Mouse (Mus musculus): ENCODE results near the gene Notch1. TPM values are rescaled to one million over a fixed set of nuclear protein-coding genes. Genes with fewer than 3 reads are reported as not detected.

Gene Notch1
- polyA plus RNA-seq, 1 experiment from 2014 or later = 27.9 TPM

GRCm38 (mm10) chr2:26496451-26496850 is 20.0 kb downstream of the Notch1 start:
- H3K9me3 ChIP-seq = no peaks in the 10 kb centered on the region
- H3K36me3 ChIP-seq = no peaks in the 10 kb centered on the region
- 88% methylated on average over 3 of the region's 3 CpGs for WGBS
- H3K4me2 ChIP-seq (replicated peaks) = peak overlapping the region; percentile 76
- no peak overlapping the region for H3K9ac ChIP-seq (replicated peaks)
- peaks cover 99% of the 10 kb centered on the region for H3K4me1 ChIP-seq (replicated peaks)
- H3K27me3 ChIP-seq = no peaks in the 10 kb centered on the region
- ATAC-seq = no peak
- H3K27ac ChIP-seq = peak overlapping the region; percentile 57
- H3K4me3 ChIP-seq (replicated peaks) = no peak overlapping the region

GRCm38 (mm10) chr2:26495701-26496100 is 20.8 kb downstream of the Notch1 start:
- no peak overlapping the region for H3K9ac ChIP-seq (replicated peaks)
- no peaks in the 10 kb centered on the region for H3K9me3 ChIP-seq
- WGBS = 77% methylated on average over 2 of the region's 2 CpGs
- peaks cover 99% of the 10 kb centered on the region for H3K4me1 ChIP-seq (replicated peaks)
- no peak for ATAC-seq
- H3K4me3 ChIP-seq (replicated peaks) = no peak overlapping the region
- peak overlapping the region; percentile 57 for H3K27ac ChIP-seq
- H3K27me3 ChIP-seq = no peaks in the 10 kb centered on the region
- H3K36me3 ChIP-seq = no peaks in the 10 kb centered on the region
- no peak overlapping the region for H3K4me2 ChIP-seq (replicated peaks)

- peaks cover 100% of the 10 kb centered on the region for H3K4me1 ChIP-seq (replicated peaks)
- no peaks in the 10 kb centered on the region for H3K27me3 ChIP-seq
- no peak for ATAC-seq
- H3K9ac ChIP-seq (replicated peaks) = no peak overlapping the region
- H3K36me3 ChIP-seq = no peaks in the 10 kb centered on the region
- 89% methylated on average over 5 of the region's 5 CpGs for WGBS
- no peaks in the 10 kb centered on the region for H3K9me3 ChIP-seq
- H3K4me2 ChIP-seq (replicated peaks) = no peak overlapping the region
- H3K27ac ChIP-seq = peak overlapping the region; percentile 95; the same call in 1 of the 2 replicates
- no peak overlapping the region for H3K4me3 ChIP-seq (replicated peaks)
These were observed 21.5 kb downstream of the Notch1 start for GRCm38 (mm10) chr2:26494991-26495390.

- H3K9ac ChIP-seq (replicated peaks) = no peak overlapping the region
- H3K4me3 ChIP-seq (replicated peaks) = no peak overlapping the region
- WGBS = 70% methylated on average over 7 of the region's 7 CpGs
- H3K4me1 ChIP-seq (replicated peaks) = peaks cover 100% of the 10 kb centered on the region
- no peaks in the 10 kb centered on the region for H3K9me3 ChIP-seq
- H3K27me3 ChIP-seq = no peaks in the 10 kb centered on the region
- no peaks in the 10 kb centered on the region for H3K36me3 ChIP-seq
- no peak for ATAC-seq
- H3K27ac ChIP-seq = peak overlapping the region; percentile 95; the same call in 1 of the 2 replicates
- no peak overlapping the region for H3K4me2 ChIP-seq (replicated peaks)
These were observed 22.1 kb downstream of the Notch1 start for GRCm38 (mm10) chr2:26494396-26494795.

GRCm38 (mm10) chr2:26493021-26493781 is 23.3 kb downstream of the Notch1 start:
- Histone ChIP-seq H3K4me2 (replicated peaks) (peak overlapping the region; percentile 34), H3K27me3 (no peaks in the 10 kb centered on the region), H3K27ac (peak overlapping the region; percentile 95), H3K9ac (replicated peaks) (peak overlapping the region; percentile 33; the same call in 1 of the 2 replicates), H3K36me3 (no peaks in the 10 kb centered on the region), H3K4me1 (replicated peaks) (peaks cover 100% of the 10 kb centered on the region), H3K9me3 (no peaks in the 10 kb centered on the region), H3K4me3 (replicated peaks) (no peak overlapping the region; the same call in 1 of the 2 replicates)
- ATAC-seq = no peak
- WGBS = 38% methylated on average over 9 of the region's 9 CpGs

- Histone ChIP-seq H3K9ac (replicated peaks) (peak overlapping the region; percentile 54), H3K4me1 (replicated peaks) (peaks cover 100% of the 10 kb centered on the region), H3K27me3 (no peaks in the 10 kb centered on the region), H3K9me3 (no peaks in the 10 kb centered on the region), H3K27ac (peak overlapping the region; percentile 95), H3K4me2 (replicated peaks) (peak overlapping the region; percentile 30), H3K4me3 (replicated peaks) (no peak overlapping the region), H3K36me3 (no peaks in the 10 kb centered on the region)
- no peak for ATAC-seq
- 13% methylated on average over 4 of the region's 4 CpGs for WGBS
These were observed 25.6 kb downstream of the Notch1 start for GRCm38 (mm10) chr2:26490760-26491301.

GRCm38 (mm10) chr2:26488535-26489135 is 27.8 kb downstream of the Notch1 start:
- 0 out of 2 replicates have a peak, but pooled peaks cover 5% of the 10 kb centered on the region for H3K36me3 ChIP-seq
- peak overlapping the region; percentile 95 for H3K27ac ChIP-seq
- H3K9me3 ChIP-seq = no peaks in the 10 kb centered on the region
- peaks cover 100% of the 10 kb centered on the region for H3K4me1 ChIP-seq (replicated peaks)
- 54% methylated on average over 9 of the region's 9 CpGs for WGBS
- no peak for ATAC-seq
- 0 out of 2 replicates have a peak overlapping the region, but pooled peaks have one; percentile 45 for H3K9ac ChIP-seq (replicated peaks)
- peak overlapping the region; percentile 47 for H3K4me2 ChIP-seq (replicated peaks)
- 0 out of 2 replicates have a peak overlapping the region, but pooled peaks have one; percentile 5 for H3K4me3 ChIP-seq (replicated peaks)
- H3K27me3 ChIP-seq = no peaks in the 10 kb centered on the region

GRCm38 (mm10) chr2:26487322-26488021 is 29.0 kb downstream of the Notch1 start:
- WGBS = 5% methylated on average over 18 of the region's 18 CpGs
- H3K4me1 ChIP-seq (replicated peaks) = peaks cover 100% of the 10 kb centered on the region
- peak overlapping the region; percentile 42 for H3K9ac ChIP-seq (replicated peaks)
- peak overlapping the region; percentile 47 for H3K4me2 ChIP-seq (replicated peaks)
- no peak overlapping the region; the same call in 1 of the 2 replicates for H3K4me3 ChIP-seq (replicated peaks)
- ATAC-seq = peak; percentile 44
- peak overlapping the region; percentile 95 for H3K27ac ChIP-seq
- 0 out of 2 replicates have a peak, but pooled peaks cover 9% of the 10 kb centered on the region for H3K36me3 ChIP-seq
- H3K9me3 ChIP-seq = no peaks in the 10 kb centered on the region
- H3K27me3 ChIP-seq = no peaks in the 10 kb centered on the region

GRCm38 (mm10) chr2:26486835-26487321 is 29.6 kb downstream of the Notch1 start:
- peak overlapping the region; percentile 47 for H3K4me2 ChIP-seq (replicated peaks)
- peak; percentile 50; the same call in 1 of the 2 replicates for ATAC-seq
- H3K27ac ChIP-seq = peak overlapping the region; percentile 95
- WGBS = 4% methylated on average over 3 of the region's 3 CpGs
- H3K9ac ChIP-seq (replicated peaks) = peak overlapping the region; percentile 54
- H3K9me3 ChIP-seq = no peaks in the 10 kb centered on the region
- peaks cover 11% of the 10 kb centered on the region; the same call in 1 of the 2 replicates for H3K36me3 ChIP-seq
- 0 out of 2 replicates have a peak overlapping the region, but pooled peaks have one; percentile 3 for H3K4me3 ChIP-seq (replicated peaks)
- H3K27me3 ChIP-seq = no peaks in the 10 kb centered on the region
- peaks cover 100% of the 10 kb centered on the region for H3K4me1 ChIP-seq (replicated peaks)

- Histone ChIP-seq H3K4me3 (replicated peaks) (0 out of 2 replicates have a peak overlapping the region, but pooled peaks have one; percentile 10), H3K9ac (replicated peaks) (peak overlapping the region; percentile 54), H3K4me2 (replicated peaks) (peak overlapping the region; percentile 47), H3K4me1 (replicated peaks) (peaks cover 96% of the 10 kb centered on the region), H3K27me3 (no peaks in the 10 kb centered on the region), H3K27ac (peak overlapping the region; percentile 95), H3K36me3 (peaks cover 17% of the 10 kb centered on the region), H3K9me3 (no peaks in the 10 kb centered on the region)
- 20% methylated on average over 5 of the region's 5 CpGs for WGBS
- no peak for ATAC-seq
These were observed 30.1 kb downstream of the Notch1 start for GRCm38 (mm10) chr2:26486264-26486810.

- H3K9ac ChIP-seq (replicated peaks) = peak overlapping the region; percentile 54
- H3K27me3 ChIP-seq = no peaks in the 10 kb centered on the region
- peaks cover 23% of the 10 kb centered on the region for H3K36me3 ChIP-seq
- H3K9me3 ChIP-seq = no peaks in the 10 kb centered on the region
- peak overlapping the region; percentile 47 for H3K4me2 ChIP-seq (replicated peaks)
- 6% methylated on average over 7 of the region's 7 CpGs for WGBS
- H3K27ac ChIP-seq = peak overlapping the region; percentile 95
- H3K4me1 ChIP-seq (replicated peaks) = peaks cover 90% of the 10 kb centered on the region
- 0 out of 2 replicates have a peak overlapping the region, but pooled peaks have one; percentile 10 for H3K4me3 ChIP-seq (replicated peaks)
- peak; percentile 68 for ATAC-seq
These were observed 30.8 kb downstream of the Notch1 start for GRCm38 (mm10) chr2:26485710-26486109.

Measured in midbrain, embryonic 13.5 days (tissue).